Mouse (Mus musculus) midbrain, embryonic 10.5 days (tissue): ENCODE measurements around the gene Apc2. TPM values are rescaled to one million over a fixed set of nuclear protein-coding genes. Genes with fewer than 3 reads are reported as not detected.
A peak's percentile ranks its signal among the peaks of the same experiment; 100 is the strongest.

ENCODE experiments used
- DNase-seq: peaks from one replicate; pipeline ENCODE4 v3.0.0-alpha.2; 2017; ENCODE audit warnings: low spot score
- H3K27ac ChIP-seq: fragments of 300-500 bp; sonication (generic); replicated peaks from 2 replicates; pipeline ENCODE4 v1.5.1; 2016; ENCODE audit warnings: mild to moderate bottlenecking
- H3K27me3 ChIP-seq: fragments of 300-500 bp; sonication (generic); 2 replicates; pipeline ENCODE4 v1.6.1; 2016; ENCODE audit warnings: low read depth, mild to moderate bottlenecking; ENCODE audit not compliant: poor library complexity, severe bottlenecking
- H3K36me3 ChIP-seq: fragments of 300-500 bp; sonication (generic); 2 replicates; pipeline ENCODE4 v1.6.1; 2016; ENCODE audit warnings: mild to moderate bottlenecking, moderate library complexity
- H3K4me1 ChIP-seq: fragments of 300-500 bp; sonication (generic); 2 replicates; pipeline ENCODE4 v1.6.1; 2016
- H3K4me3 ChIP-seq: fragments of 300-500 bp; sonication (generic); 2 replicates; pipeline ENCODE4 v1.5.1; 2016; ENCODE audit warnings: mild to moderate bottlenecking, moderate library complexity
- H3K9me3 ChIP-seq: fragments of 300-500 bp; sonication (generic); replicated peaks from 2 replicates; pipeline ENCODE4 v1.6.1; 2016; ENCODE audit warnings: mild to moderate bottlenecking
- WGBS: fragments of 180-500 bp; shearing (Covaris S2); methylation state at CpG from one replicate; pipeline ENCODE4 v1.1.7; 2016; 5-methylcytosine and 5-hydroxymethylcytosine counted together
- polyA plus RNA-seq: library from polyadenylated mRNA; unstranded; fragments of >200 nt; fragmentation: Nextera tagmentation; extraction: Ambion mirVana; gene quantifications from 2 replicates; pipeline ENCODE4 v1.2.1, GENCODE M21; 2016

Gene Apc2
- polyA plus RNA-seq, 1 experiment from 2014 or later = 28.3 TPM

DNA sequence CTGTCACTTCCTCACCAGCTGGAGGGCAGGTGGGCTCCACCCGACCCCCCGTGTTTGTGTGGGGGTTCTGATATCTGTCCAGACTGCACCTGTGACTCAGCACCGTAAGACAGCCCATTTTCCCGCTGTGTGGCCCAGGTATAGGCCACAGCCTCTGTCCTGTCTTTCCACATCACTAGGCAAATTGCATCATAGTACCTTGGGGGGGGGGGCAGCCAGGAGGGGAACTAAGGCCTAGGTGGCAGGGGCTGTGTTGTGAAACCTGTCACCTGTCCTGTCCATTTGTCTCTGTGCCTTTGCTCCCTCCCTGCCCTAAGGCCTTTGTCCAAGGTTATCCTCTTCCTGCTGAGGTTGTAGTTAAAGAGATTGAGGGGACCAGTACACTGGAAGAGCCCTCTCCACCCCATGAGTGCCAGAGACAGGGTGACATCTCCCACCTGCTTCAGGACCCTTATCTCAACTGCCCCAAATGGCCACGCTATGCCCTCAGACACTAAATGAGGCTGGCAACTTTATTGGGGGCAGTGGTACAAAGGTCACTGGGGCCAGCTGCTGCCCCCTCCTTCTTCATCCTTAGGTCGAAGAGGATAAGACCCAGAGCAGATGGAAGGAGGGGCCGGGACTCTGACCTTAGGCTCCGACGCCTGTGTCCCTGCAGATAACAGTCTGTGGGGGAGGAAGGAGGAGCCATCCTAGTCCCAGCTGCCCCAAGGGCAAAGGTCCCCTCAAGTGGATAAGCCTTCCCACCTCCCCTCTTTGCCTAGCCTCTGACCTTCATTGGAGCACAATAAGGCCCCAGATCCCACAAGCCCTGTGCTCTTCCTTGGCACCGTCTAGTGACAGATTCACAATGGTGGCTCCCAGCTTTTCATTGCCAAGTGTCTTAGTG is 36.1 kb downstream of the Apc2 start:
- no peaks in the 10 kb centered on the region for H3K9me3 ChIP-seq
- peaks cover 40% of the 10 kb centered on the region for H3K4me1 ChIP-seq
- 69% methylated on average over 10 of the region's 10 CpGs for WGBS
- no peak overlapping the region for H3K4me3 ChIP-seq
- peaks cover 67% of the 10 kb centered on the region for H3K27me3 ChIP-seq
- peaks cover 7% of the 10 kb centered on the region for H3K36me3 ChIP-seq
- DNase-seq = no peak
- peak overlapping the region; percentile 49; the same call in 1 of the 2 replicates for H3K27ac ChIP-seq

DNA sequence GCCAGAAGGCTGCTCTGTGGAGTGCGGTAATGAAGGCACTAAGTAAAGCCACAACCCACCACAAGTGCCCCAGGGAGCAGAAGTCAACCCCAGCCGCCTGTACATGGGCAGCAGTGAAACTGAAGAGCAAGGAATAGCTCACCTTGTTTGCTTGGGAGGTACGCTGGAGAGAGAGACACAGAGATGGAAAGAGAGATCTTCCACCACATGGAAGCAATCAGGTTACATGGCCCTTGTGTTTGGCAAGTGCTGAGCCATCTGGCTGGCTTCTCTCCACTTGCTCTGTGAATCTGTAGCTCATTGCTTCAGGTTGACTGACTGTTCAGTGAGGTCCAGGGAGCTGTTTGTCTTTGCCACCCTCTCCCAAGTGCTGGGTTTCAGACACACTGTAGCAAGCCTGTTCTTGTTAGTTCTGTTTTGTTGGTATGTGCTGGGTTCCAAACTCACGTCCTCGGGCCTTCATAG is 36.8 kb downstream of the Apc2 start:
- no peak for DNase-seq
- peaks cover 64% of the 10 kb centered on the region for H3K27me3 ChIP-seq

DNA sequence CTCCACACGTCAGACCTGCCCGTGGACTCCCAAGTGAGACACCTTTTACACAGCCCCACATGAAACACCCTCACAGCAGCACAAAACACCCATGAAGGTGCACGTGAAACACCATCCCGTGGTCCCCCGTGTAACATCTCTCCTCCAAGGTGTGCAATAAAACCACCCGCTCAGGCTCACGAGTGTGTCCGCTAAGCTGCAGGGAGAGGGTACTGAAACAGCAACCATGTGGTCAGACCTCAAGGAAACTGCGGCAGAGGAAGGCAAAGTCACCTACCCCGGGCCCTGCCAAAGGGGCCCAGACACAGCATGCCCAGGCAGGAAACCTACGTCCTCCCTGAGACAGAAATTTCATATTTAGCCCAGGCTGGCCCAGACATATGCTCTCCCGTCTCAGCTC is 40.5 kb downstream of the Apc2 start:
- Histone ChIP-seq H3K4me3 (no peak overlapping the region), H3K27me3 (peaks cover 74% of the 10 kb centered on the region), H3K9me3 (no peaks in the 10 kb centered on the region), H3K4me1 (peaks cover 26% of the 10 kb centered on the region), H3K27ac (no peak overlapping the region), H3K36me3 (peaks cover 7% of the 10 kb centered on the region)
- 93% methylated on average over 12 of the region's 12 CpGs for WGBS
- DNase-seq = no peak

More for the DNA sequence above, 36.8 kb downstream of the Apc2 start:
- WGBS = 81% methylated on average over 5 of the region's 5 CpGs
- Histone ChIP-seq H3K4me3 (no peak overlapping the region), H3K27ac (0 out of 2 replicates have a peak overlapping the region, but pooled peaks have one; percentile 49), H3K9me3 (no peaks in the 10 kb centered on the region), H3K36me3 (peaks cover 7% of the 10 kb centered on the region), H3K4me1 (peaks cover 40% of the 10 kb centered on the region)

DNA sequence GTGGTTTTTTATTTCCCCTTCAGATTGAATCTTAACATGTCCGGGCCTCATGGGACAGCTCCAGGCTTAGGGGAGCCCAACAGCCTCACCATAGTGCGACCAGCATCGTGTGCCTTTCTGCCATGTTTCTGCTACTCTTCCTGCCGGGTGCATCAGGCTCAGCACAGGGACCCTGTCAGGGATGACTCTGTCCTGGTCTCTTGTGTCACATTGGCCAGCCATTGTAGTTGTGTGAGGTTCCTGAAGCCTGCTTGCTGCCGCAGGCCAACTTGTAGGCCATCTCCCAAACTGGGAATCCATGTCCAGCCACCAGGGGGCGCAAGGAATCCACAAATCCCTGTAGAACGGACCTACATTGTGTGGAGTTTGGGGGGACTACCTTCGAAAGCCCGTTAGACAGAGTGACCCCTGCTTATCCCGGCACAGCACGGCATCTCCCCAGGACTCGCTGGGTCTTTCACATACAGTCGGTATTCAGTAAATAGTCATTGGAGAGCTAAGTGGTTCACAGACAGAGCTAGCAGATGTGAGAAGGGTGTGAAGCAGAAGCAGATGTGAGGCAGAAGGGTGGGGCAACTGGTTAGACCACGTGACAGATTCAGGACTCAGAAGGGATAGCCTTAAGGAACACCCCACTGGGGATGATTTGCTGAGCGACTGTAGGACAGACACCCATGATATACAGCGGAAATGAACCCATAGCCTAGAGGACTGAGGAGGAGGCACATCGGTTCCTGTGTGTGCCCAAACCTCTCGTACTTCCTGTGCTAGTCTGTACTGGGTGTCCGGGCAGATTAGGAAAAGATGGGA is 44.4 kb downstream of the Apc2 start:
- peaks cover 82% of the 10 kb centered on the region for H3K27me3 ChIP-seq
- peak; percentile 88 for DNase-seq
- peak overlapping the region; percentile 7; the same call in 1 of the 2 replicates for H3K4me3 ChIP-seq
- WGBS = 24% methylated on average over 19 of the region's 19 CpGs
- peaks cover 7% of the 10 kb centered on the region for H3K36me3 ChIP-seq
- H3K4me1 ChIP-seq = peaks cover 46% of the 10 kb centered on the region
- H3K27ac ChIP-seq = no peak overlapping the region
- H3K9me3 ChIP-seq = no peaks in the 10 kb centered on the region

DNA sequence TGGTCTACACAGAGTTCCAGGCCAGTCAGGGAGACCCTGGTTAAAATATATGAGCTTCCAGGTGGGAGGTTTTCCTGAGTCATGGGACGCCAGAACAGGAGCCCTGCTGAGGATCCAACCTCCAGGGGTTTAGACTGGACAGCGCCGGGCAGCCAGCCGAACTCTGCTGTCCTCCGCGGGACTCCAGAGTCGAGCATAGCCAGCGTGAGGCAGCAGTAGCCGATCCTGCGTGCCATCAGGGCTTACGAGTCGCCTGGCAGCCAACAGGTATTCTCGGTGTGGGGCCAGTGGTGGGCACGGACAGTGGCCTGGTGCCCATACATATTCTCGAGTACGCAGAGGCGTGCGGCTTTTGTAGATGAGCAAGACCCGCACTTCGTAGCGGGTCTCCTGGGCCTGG is 45.2 kb downstream of the Apc2 start:
- H3K4me1 ChIP-seq = peaks cover 49% of the 10 kb centered on the region
- DNase-seq = no peak
- 13% methylated on average over 21 of the region's 21 CpGs for WGBS

DNA sequence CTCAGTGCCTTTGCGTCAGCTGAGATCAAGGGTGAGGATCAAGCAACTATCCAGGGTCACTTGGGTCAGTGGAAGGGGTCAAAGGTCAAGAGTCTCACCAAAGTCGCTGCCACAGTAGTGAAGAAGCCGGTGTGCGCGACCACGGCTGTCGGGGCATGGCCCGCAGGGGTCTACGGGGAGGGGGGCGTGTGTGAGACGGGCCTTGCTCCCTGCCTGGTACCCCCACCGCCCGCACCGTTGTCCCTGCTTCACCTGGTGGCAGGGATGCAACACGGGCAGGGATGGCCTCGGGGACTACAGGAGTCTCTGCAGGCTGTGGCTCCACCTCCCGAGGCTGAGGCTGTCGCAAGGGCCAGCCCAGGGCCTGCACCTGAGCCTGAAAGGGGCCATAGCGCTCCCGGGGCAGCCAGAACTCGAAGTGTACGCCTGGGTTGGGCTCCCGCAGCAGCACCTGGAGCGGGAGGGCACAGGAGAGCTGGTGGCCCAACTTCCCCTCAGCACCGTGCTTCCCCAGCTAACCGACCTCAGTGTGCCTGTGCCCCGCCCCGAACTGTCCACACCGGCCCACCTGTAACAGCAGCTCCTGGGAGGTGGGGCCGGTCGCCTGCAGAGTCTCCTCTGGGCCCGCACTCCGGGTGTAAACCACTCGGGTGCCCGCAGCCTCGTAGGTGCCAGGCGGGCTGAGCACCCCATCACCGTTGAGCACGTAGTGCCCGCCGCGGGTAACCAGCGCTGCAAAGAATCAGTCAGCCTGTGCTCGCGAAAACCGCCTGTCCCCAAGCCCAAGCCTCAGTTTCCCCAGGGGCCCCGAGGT is 45.9 kb downstream of the Apc2 start:
- Histone ChIP-seq H3K36me3 (no peaks in the 10 kb centered on the region), H3K27me3 (peaks cover 83% of the 10 kb centered on the region), H3K27ac (0 out of 2 replicates have a peak overlapping the region, but pooled peaks have one; percentile 0), H3K9me3 (no peaks in the 10 kb centered on the region), H3K4me1 (peaks cover 49% of the 10 kb centered on the region), H3K4me3 (peak overlapping the region; percentile 52)
- WGBS = 2% methylated on average over 47 of the region's 47 CpGs
- peak; percentile 47 for DNase-seq

More for the DNA sequence above, 45.2 kb downstream of the Apc2 start:
- Histone ChIP-seq H3K27ac (no peak overlapping the region), H3K9me3 (no peaks in the 10 kb centered on the region), H3K27me3 (peaks cover 82% of the 10 kb centered on the region), H3K36me3 (no peaks in the 10 kb centered on the region), H3K4me3 (peak overlapping the region; percentile 52)

DNA sequence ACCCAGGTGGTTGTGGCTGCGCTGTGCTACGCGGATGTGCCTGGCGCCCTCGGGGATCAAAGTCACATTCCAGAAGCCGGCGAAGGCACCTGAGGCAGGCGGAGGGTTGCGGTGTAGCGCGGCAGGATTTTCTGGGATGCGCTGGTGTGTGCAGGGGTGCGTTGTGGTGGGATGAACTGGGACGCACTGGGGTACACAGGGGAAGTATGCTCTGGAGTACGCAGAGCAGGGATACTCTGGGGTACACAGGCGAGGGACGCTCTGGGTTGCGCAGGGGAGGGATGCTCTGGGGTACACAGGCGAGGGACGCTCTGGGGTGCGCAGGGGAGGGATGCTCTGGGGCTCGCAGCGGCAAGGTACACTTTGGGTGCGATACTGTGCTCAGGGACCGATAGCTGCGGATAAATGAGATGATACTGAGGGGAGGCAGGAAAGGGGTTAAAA is 46.5 kb downstream of the Apc2 start:
- no peak for DNase-seq
- WGBS = 1% methylated on average over 26 of the region's 26 CpGs
- H3K36me3 ChIP-seq = no peaks in the 10 kb centered on the region
- peak overlapping the region; percentile 52 for H3K4me3 ChIP-seq
- peaks cover 49% of the 10 kb centered on the region for H3K4me1 ChIP-seq
- 0 out of 2 replicates have a peak overlapping the region, but pooled peaks have one; percentile 0 for H3K27ac ChIP-seq
- no peaks in the 10 kb centered on the region for H3K9me3 ChIP-seq
- peaks cover 89% of the 10 kb centered on the region for H3K27me3 ChIP-seq

DNA sequence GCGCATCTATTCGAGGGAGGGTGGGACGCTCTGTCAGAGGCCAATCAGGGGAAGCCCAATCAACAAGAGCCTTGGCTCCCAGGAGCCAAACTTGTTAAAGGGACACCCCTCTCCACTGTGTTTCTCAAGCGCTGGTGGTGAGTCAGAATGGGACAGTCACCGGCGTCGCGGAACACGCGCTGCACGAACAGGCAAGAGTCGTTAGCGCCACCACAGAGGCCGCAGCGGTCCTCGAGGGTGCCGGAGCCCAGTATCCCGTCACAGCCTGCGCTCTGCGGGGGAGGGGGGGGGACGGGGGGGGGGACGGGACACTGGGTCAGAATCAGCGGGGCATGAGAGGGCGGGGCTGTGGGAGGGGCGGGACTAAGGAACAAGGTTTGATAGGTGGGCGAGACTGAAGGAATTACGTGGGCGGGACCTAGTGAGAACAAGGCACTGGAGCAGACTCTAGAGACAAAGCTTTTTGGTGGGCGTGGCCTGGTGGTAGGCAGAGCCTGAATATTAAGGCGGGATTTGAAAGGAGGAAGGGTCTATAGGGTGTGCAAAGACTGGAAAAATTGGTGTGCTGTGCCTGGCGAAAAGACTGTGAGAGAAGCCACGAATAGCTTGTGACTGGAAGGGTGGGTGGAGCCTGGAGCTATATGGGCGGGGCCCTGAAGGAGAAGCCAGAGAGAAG is 47.1 kb downstream of the Apc2 start:
- DNase-seq = peak; percentile 74
- Histone ChIP-seq H3K27me3 (peaks cover 95% of the 10 kb centered on the region), H3K27ac (peak overlapping the region; percentile 59; the same call in 1 of the 2 replicates), H3K4me3 (peak overlapping the region; percentile 52), H3K36me3 (no peaks in the 10 kb centered on the region), H3K9me3 (no peaks in the 10 kb centered on the region), H3K4me1 (peaks cover 55% of the 10 kb centered on the region)
- under 1% methylated on average over 27 of the region's 33 CpGs for WGBS

DNA sequence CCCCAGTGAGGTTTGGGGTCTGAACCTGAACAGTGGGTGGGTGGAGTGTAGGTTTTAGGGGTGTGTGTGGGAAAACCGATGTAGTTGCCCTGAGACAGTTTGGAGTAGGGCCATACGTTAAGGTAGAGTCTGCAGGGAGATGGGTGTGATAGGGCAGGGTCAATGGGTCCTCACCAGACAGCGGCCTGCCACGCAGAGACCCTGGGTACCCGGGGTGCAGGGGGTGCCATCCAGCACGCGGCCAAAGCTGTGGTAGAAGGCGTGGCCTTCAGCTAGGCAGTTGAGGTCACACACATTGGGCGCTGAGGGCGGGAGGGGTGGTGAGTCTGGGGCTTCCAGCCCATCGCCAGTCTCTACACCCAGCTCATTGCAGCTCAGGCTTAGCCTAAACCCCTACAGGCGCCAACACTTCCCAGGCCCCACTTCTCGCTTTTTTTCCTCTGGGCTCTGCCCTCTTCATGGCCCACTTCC is 47.7 kb downstream of the Apc2 start:
- Histone ChIP-seq H3K27me3 (peaks cover 96% of the 10 kb centered on the region), H3K4me1 (peaks cover 61% of the 10 kb centered on the region), H3K27ac (0 out of 2 replicates have a peak overlapping the region, but pooled peaks have one; percentile 59), H3K36me3 (no peaks in the 10 kb centered on the region), H3K9me3 (no peaks in the 10 kb centered on the region), H3K4me3 (peak overlapping the region; percentile 52)
- WGBS = 27% methylated on average over 13 of the region's 13 CpGs
- no peak for DNase-seq

DNA sequence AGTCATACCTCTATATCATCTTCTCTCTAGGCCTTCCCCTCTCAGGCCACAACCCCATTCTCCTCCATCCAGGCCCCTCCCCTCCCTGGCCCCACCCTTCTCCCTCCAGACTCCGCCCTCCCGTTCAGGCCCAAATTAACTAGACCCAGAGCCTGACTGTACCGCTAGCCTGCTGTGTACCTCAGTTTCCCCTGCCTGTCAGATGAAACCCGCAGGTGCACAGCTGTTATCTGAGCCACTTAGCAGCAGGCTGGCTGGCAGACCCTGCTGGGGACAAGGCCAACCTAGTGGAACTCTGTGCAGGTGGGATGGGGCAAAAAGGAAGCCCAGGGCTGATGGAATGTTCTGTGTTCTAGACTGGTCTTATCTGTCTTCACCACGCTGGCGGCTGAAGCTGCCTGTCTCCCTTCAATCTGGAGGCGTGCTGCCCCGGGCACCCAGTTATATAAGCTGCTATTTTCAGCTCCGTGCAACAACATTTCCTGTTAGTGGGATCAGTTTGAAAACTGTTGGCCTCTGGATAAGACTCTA is 48.4 kb downstream of the Apc2 start:
- Histone ChIP-seq H3K4me1 (peaks cover 68% of the 10 kb centered on the region), H3K9me3 (no peaks in the 10 kb centered on the region), H3K36me3 (no peaks in the 10 kb centered on the region), H3K27me3 (peaks cover 100% of the 10 kb centered on the region), H3K4me3 (peak overlapping the region; percentile 9; the same call in 1 of the 2 replicates), H3K27ac (no peak overlapping the region)
- WGBS = 41% methylated on average over 9 of the region's 9 CpGs
- no peak for DNase-seq

DNA sequence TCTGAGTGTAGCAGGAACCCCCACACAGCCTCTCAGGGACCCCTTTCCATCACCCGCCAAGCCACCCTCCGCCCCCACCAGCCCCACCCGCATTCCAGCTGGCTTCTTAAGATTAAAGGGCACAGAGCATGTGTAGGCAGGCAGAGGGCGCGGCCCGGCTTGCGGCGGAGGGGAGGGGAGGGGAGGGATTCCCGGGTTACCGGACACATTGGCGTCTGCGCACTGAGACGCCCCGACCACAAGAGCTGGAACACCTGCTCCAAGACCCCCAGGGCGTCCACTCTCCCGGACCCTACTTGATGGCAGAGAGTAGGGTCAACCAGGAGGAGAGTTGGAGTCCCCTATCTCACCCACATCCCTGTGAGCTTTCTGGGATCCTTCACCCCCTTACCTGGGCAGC is 49.3 kb downstream of the Apc2 start:
- Histone ChIP-seq H3K27me3 (peaks cover 100% of the 10 kb centered on the region), H3K27ac (no peak overlapping the region; the same call in 1 of the 2 replicates), H3K9me3 (no peaks in the 10 kb centered on the region), H3K4me3 (peak overlapping the region; percentile 14; the same call in 1 of the 2 replicates), H3K36me3 (no peaks in the 10 kb centered on the region), H3K4me1 (peaks cover 68% of the 10 kb centered on the region)
- 1% methylated on average over 16 of the region's 16 CpGs for WGBS
- DNase-seq = no peak
